Mouse (Mus musculus): Measurements from ENCODE around the gene Slc25a25. TPM values are rescaled to one million over a fixed set of nuclear protein-coding genes. Genes with fewer than 3 reads are reported as not detected.

The Slc25a25 gene
- total RNA-seq, 2 experiments from 2014 or later, result 54.5 to 57.6 TPM

- TF ChIP-seq CTCF (conservative IDR thresholded peaks at IDR 0.05), result no peak
- no peak overlapping the region for H3K4me3 ChIP-seq
Measured at GRCm38 (mm10) chr2:32453641-32454303, 2.5 kb upstream of the Slc25a25 start.

GRCm38 (mm10) chr2:32452441-32452971 lies 1.3 kb upstream of the Slc25a25 start:
- H3K27ac ChIP-seq, result peak overlapping the region; percentile 91

More at GRCm38 (mm10) chr2:32453641-32454303, 2.5 kb upstream of the Slc25a25 start:
- no peak overlapping the region for H3K27ac ChIP-seq
- no peak for DNase-seq (ENCODE audit: low spot score in 2 of 2)

GRCm38 (mm10) chr2:32451870-32452372 lies 676 bp upstream of the Slc25a25 start:
- Histone ChIP-seq H3K4me3 (peak overlapping the region; percentile 84), H3K27ac (peak overlapping the region; percentile 95)
- peak; percentile 98 to 99 for DNase-seq (ENCODE audit: low spot score in 2 of 2)
- TF ChIP-seq CTCF (conservative IDR thresholded peaks at IDR 0.05), result no peak

More at GRCm38 (mm10) chr2:32452441-32452971, 1.3 kb upstream of the Slc25a25 start:
- H3K4me3 ChIP-seq, result peak overlapping the region; percentile 58
- DNase-seq (ENCODE audit: low spot score in 2 of 2), result no peak
- no peak for TF ChIP-seq CTCF (conservative IDR thresholded peaks at IDR 0.05)

DNA sequence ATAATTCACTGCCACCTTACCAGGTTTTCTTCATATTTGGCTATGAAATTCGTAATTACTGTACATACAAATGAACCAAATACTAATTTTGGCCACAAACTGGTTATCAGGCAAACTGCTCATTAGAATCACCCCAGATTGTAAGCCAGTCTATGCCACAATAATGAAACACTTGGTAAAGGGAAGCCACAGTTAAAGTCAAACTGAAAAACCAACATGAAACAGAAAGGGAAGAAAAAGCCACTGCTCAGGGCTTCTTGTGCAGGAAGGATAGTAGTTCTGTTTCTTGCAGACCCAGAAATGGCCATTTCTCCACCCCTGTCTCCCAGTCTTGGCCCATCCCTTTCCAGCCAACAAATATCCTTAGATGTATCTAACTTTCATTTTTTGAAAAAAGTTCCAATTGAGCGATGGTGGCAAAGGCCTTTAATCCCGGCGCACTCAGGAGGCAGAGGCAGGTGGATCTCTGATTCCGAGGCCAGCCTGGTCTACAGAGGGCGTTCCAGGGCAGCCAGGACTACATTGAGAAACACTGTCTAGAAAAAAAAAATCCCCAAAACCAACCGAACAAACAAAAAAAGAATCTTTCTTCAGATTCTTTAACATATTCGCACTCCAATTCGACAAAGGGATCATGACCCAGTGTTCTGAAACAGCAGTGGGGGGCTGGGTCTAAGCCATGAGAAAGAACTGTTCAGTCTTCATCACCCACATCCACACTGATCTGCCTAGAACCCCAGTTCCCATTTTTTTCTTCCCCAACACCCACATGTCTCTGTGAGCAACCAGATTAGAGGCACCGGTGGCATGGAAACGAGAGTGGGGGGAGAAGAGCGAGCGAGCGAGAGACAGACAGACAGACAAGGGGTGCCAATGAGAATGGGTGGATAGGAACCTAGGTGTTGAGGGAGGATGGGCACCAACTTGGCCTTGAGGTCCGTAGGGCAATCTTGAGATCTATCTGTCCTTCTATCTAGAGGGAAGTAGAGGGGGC lies 1.2 kb downstream of the Slc25a25 start, which contains the start of gene Naif1:
TSS of gene Naif1 (plus strand) at position 697 of the 994 bp plus-strand sequence.
- peak; percentile 58 to 68 for DNase-seq (ENCODE audit: low spot score in 2 of 2)
- H3K27ac ChIP-seq, result peak within 1 kb of the TSS; percentile 95

GRCm38 (mm10) chr2:32448480-32448879 lies 2.8 kb downstream of the Slc25a25 start:
- peak overlapping the region; percentile 25; the same call in 1 of the 2 replicates for H3K4me3 ChIP-seq
- no peak for DNase-seq (ENCODE audit: low spot score in 2 of 2)
- H3K27ac ChIP-seq, result peak overlapping the region; percentile 89
- no peak for TF ChIP-seq CTCF (conservative IDR thresholded peaks at IDR 0.05)

More for the DNA sequence above, 1.2 kb downstream of the Slc25a25 start, which contains the start of gene Naif1:
- H3K4me3 ChIP-seq, result peak within 1 kb of the TSS; percentile 84
- no peak for TF ChIP-seq CTCF (conservative IDR thresholded peaks at IDR 0.05)

GRCm38 (mm10) chr2:32447264-32447936 lies 3.8 kb downstream of the Slc25a25 start:
- no peak for TF ChIP-seq CTCF (conservative IDR thresholded peaks at IDR 0.05)
- DNase-seq (ENCODE audit: low spot score in 2 of 2), result peak in 1 of 2 experiments; percentile 48
- peak overlapping the region; percentile 89 for H3K27ac ChIP-seq
- H3K4me3 ChIP-seq, result peak overlapping the region; percentile 25; the same call in 1 of the 2 replicates

DNA sequence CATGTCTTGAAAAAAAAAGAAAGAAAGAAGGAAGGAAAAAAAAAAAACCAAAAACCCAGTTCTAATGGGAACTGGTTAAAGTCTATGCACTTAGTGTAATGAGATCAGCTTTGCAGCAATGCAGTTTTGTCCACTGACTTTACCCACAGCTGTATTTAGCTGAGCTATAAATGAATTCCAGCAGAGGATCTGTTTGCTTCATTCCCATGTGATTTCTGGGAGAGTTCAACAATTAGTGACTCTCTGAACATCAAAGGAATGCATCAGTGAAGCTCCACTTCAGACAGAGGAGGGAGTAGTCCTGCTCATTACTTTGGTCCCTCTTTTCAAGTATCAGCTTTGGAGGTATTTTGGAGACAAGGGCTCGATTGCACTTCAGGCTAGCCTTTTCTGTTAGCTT lies 5.7 kb downstream of the Slc25a25 start:
- TF ChIP-seq CTCF (conservative IDR thresholded peaks at IDR 0.05), result no peak
- DNase-seq (ENCODE audit: low spot score in 2 of 2), result no peak
- Histone ChIP-seq H3K27ac (no peak overlapping the region), H3K4me3 (no peak overlapping the region)

DNA sequence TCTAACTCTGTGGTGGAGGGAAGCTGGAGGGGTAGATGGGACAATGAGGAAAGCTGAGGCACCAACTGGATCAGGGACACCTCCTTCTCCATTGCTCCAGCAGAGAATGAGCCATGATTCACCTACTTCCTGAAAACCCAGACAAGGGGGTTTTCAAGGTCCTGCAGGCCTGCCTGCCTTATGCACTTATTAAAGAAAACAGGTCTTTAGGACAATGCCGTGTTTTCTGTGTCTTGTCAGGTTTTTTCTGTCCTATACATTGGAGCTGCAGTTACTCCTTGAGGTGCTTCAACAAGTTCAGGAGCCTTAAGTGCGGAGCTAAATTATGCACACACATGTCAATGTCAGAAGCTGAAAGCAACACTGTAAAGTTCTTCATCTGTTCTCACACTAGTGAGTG lies 9.7 kb downstream of the Slc25a25 start:
- DNase-seq (ENCODE audit: low spot score in 2 of 2), result no peak
- no peak for TF ChIP-seq CTCF (conservative IDR thresholded peaks at IDR 0.05)
- Histone ChIP-seq H3K4me3 (no peak overlapping the region), H3K27ac (no peak overlapping the region)

DNA sequence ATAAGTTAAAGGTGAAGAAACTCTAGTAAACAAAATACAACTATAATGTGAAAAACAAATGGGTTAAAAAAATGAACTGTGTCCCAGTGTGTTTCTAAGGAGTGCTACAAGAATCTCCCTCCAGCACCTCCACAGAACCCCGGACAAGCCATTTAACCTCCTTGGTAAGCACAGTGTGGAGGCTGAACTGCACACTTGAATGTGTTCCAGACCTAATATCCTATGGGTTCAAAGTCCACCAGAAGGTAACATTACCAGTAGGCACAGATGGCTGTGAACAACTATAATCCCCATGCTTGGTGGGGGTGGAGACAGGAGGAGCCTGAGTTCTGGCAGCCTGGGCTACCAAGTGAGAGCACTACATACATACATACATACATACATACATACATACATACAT lies 10.6 kb downstream of the Slc25a25 start:
- H3K4me3 ChIP-seq, result no peak overlapping the region
- 0 out of 2 replicates have a peak overlapping the region, but pooled peaks have one; percentile 36 for H3K27ac ChIP-seq
- TF ChIP-seq CTCF (conservative IDR thresholded peaks at IDR 0.05), result no peak
- DNase-seq (ENCODE audit: low spot score in 2 of 2), result no peak

DNA sequence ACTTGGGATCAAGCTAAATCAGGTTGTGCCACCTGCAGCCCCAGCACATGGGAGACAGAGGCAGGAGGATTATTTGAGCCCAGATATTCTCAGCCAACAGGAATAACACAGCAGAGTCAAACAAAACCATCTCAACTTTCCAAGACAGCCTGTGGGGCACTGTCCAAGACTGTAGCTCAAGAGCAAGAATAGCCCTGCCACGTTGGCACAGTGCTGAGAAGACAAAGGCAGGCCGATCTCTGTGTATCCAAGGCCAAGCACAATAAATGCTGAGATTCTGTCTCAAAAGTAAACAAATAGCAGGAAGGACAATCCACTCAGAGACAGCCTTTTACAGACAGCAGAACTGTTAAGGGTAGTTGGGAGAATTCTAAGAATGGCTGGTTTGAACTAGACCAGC lies 11.1 kb downstream of the Slc25a25 start:
- Histone ChIP-seq H3K27ac (peak overlapping the region; percentile 36; the same call in 1 of the 2 replicates), H3K4me3 (no peak overlapping the region)
- DNase-seq (ENCODE audit: low spot score in 2 of 2), result no peak
- no peak for TF ChIP-seq CTCF (conservative IDR thresholded peaks at IDR 0.05)

DNA sequence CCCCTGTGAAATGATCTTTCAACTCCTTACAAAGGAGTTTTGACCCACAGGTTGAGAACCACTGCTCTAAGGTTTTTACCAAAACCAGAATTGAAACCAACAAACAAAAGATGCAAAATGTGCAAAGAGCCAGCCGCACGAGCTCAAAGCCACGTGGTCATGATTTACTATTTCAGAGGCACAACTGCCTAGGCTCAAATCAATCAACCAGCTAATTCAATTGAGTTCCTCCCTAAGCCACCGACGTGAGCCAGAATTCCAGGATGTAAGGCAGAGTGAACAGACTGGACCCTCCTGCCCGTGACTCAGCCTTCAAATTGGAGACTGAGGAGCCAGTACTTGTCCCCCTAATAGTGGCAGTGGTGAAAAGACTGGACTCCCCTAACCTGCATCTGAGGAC lies 12.1 kb downstream of the Slc25a25 start:
- H3K27ac ChIP-seq, result 0 out of 2 replicates have a peak overlapping the region, but pooled peaks have one; percentile 12

DNA sequence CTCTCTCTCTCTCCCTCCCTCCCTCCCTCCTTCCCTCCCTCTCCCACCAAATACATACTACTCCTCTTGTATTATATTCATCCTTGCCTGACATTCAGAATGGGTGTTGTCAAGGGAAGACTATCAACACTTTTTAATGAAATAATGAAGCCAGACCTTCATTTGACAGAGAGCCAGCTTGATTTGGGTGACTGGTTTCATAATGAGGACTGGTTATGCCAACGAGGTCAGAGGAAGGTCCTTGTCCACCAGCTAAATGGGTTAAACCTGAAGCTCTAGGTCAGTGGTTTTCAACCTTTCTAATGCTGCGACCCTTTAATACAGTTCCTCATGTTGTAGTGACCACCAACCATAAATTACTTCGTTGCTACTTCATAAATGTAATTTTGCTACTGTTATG lies 12.5 kb downstream of the Slc25a25 start:
- no peak for DNase-seq (ENCODE audit: low spot score in 2 of 2)
- no peak overlapping the region for H3K4me3 ChIP-seq
- no peak for TF ChIP-seq CTCF (conservative IDR thresholded peaks at IDR 0.05)
- H3K27ac ChIP-seq, result 0 out of 2 replicates have a peak overlapping the region, but pooled peaks have one; percentile 12

More for the DNA sequence above, 12.1 kb downstream of the Slc25a25 start:
- no peak for DNase-seq (ENCODE audit: low spot score in 2 of 2)
- H3K4me3 ChIP-seq, result no peak overlapping the region
- TF ChIP-seq CTCF (conservative IDR thresholded peaks at IDR 0.05), result no peak

Data from layer of hippocampus, adult 2 months (tissue).